Mouse (Mus musculus): ENCODE measurements around the gene Cep295.
"Not testable (repeated sequence)": the region's sequence is repeated elsewhere in the genome, so short reads cannot be mapped to it uniquely, and the experiment has no call there.

Cep295 gene

GRCm38 (mm10) chr9:15357484-15358275, at the start of gene Cep295:
Gene Cep295 (minus strand): TSS chr9:15357788.
- in situ Hi-C loops (cut with MboI; ENCODE audit: low sequenced_read_pairs): no loop called here

- in situ Hi-C loops (cut with MboI; ENCODE audit: low sequenced_read_pairs): no loop called here
Measured at GRCm38 (mm10) chr9:15397591-15397990, 40.0 kb upstream of the Cep295 start.

- in situ Hi-C loops (cut with MboI; ENCODE audit: low sequenced_read_pairs): no loop called here
Measured at GRCm38 (mm10) chr9:15395353-15395942, 37.9 kb upstream of the Cep295 start.

GRCm38 (mm10) chr9:15387075-15387643, 29.6 kb upstream of the Cep295 start:
- in situ Hi-C loops (cut with MboI; ENCODE audit: low sequenced_read_pairs): no loop called here

- in situ Hi-C loops (cut with MboI; ENCODE audit: low sequenced_read_pairs): no loop called here
Measured at GRCm38 (mm10) chr9:15384266-15384665, 26.7 kb upstream of the Cep295 start.

- in situ Hi-C loops (cut with MboI; ENCODE audit: low sequenced_read_pairs): loop anchor here (10.0 kb wide), 1 partner anchor 319 kb away; no protein-coding TSS in a partner anchor
Measured at GRCm38 (mm10) chr9:15366260-15366659, 8.7 kb upstream of the Cep295 start.

- in situ Hi-C loops (cut with MboI; ENCODE audit: low sequenced_read_pairs): loop anchor here (10.0 kb wide), 1 partner anchor 319 kb away; no protein-coding TSS in a partner anchor
Measured at GRCm38 (mm10) chr9:15365856-15366255, 8.3 kb upstream of the Cep295 start.

- in situ Hi-C loops (cut with MboI; ENCODE audit: low sequenced_read_pairs): loop anchor here (10.0 kb wide), 1 partner anchor 320 kb away; no protein-coding TSS in a partner anchor
Measured at GRCm38 (mm10) chr9:15364843-15365242, 7.3 kb upstream of the Cep295 start.

GRCm38 (mm10) chr9:15356916-15357483, 588 bp downstream of the Cep295 start:
- in situ Hi-C loops (cut with MboI; ENCODE audit: low sequenced_read_pairs): no loop called here

GRCm38 (mm10) chr9:15349925-15350324, 7.7 kb downstream of the Cep295 start:
- in situ Hi-C loops (cut with MboI; ENCODE audit: low sequenced_read_pairs): no loop called here

GRCm38 (mm10) chr9:15337776-15338175, 19.8 kb downstream of the Cep295 start:
- in situ Hi-C loops (cut with MboI; ENCODE audit: low sequenced_read_pairs): no loop called here

GRCm38 (mm10) chr9:15318170-15318742, 39.3 kb downstream of the Cep295 start:
- in situ Hi-C loops (cut with MboI; ENCODE audit: low sequenced_read_pairs): no loop called here

GRCm38 (mm10) chr9:15317223-15318169, 40.1 kb downstream of the Cep295 start:
- in situ Hi-C loops (cut with MboI; ENCODE audit: low sequenced_read_pairs): no loop called here

GRCm38 (mm10) chr9:15316296-15316695, 41.3 kb downstream of the Cep295 start:
- in situ Hi-C loops (cut with MboI; ENCODE audit: low sequenced_read_pairs): not testable (repeated sequence)

GRCm38 (mm10) chr9:15314619-15315018, 43.0 kb downstream of the Cep295 start:
- in situ Hi-C loops (cut with MboI; ENCODE audit: low sequenced_read_pairs): no loop called here

GRCm38 (mm10) chr9:15313633-15314032, 44.0 kb downstream of the Cep295 start:
- in situ Hi-C loops (cut with MboI; ENCODE audit: low sequenced_read_pairs): no loop called here

- in situ Hi-C loops (cut with MboI; ENCODE audit: low sequenced_read_pairs): no loop called here
Measured at GRCm38 (mm10) chr9:15312054-15312735, 45.4 kb downstream of the Cep295 start.

GRCm38 (mm10) chr9:15310179-15310578, 47.4 kb downstream of the Cep295 start:
- in situ Hi-C loops (cut with MboI; ENCODE audit: low sequenced_read_pairs): no loop called here

GRCm38 (mm10) chr9:15309425-15309824, 48.2 kb downstream of the Cep295 start:
- in situ Hi-C loops (cut with MboI; ENCODE audit: low sequenced_read_pairs): no loop called here
